Mouse (Mus musculus) liver, embryonic 13.5 days (tissue): ENCODE results near the gene Rpl34. TPM values are rescaled to one million over a fixed set of nuclear protein-coding genes. Genes with fewer than 3 reads are reported as not detected.

Experiments
- ATAC-seq: fragments of 200-750 bp; cut with Nextera tagmentation; 2 replicates; pipeline ENCODE4 v1.8.0; 2017; ENCODE audit warnings: low read depth, mild to moderate bottlenecking, moderate number of reproducible peaks, moderate library complexity
- DNase-seq: peaks from one replicate; pipeline ENCODE4 v3.0.0; 2022
- H3K27ac ChIP-seq: fragments of 300-500 bp; sonication (generic); 2 replicates; pipeline ENCODE4 v1.5.1; 2015; ENCODE audit warnings: moderate library complexity, mild to moderate bottlenecking, inconsistent platforms
- H3K27me3 ChIP-seq: fragments of 300-500 bp; sonication (generic); 2 replicates; pipeline ENCODE4 v1.6.1; 2015; ENCODE audit warnings: mild to moderate bottlenecking, inconsistent platforms
- H3K36me3 ChIP-seq: fragments of 300-500 bp; sonication (generic); 2 replicates; pipeline ENCODE4 v1.6.1; 2015; ENCODE audit warnings: mild to moderate bottlenecking, inconsistent platforms
- H3K4me1 ChIP-seq: fragments of 300-500 bp; sonication (generic); replicated peaks from 2 replicates; pipeline ENCODE4 v1.6.1; 2015; ENCODE audit warnings: inconsistent platforms
- H3K4me2 ChIP-seq: fragments of 300-500 bp; sonication (generic); 2 replicates; pipeline ENCODE4 v1.6.1; 2015; ENCODE audit warnings: inconsistent platforms, mild to moderate bottlenecking, moderate library complexity
- H3K4me3 ChIP-seq: fragments of 300-500 bp; sonication (generic); replicated peaks from 2 replicates; pipeline ENCODE4 v1.5.1; 2015; ENCODE audit warnings: mild to moderate bottlenecking, inconsistent platforms
- H3K9ac ChIP-seq: fragments of 300-500 bp; sonication (generic); 2 replicates; pipeline ENCODE4 v1.6.1; 2015; ENCODE audit warnings: mild to moderate bottlenecking, inconsistent platforms
- H3K9me3 ChIP-seq: fragments of 300-500 bp; sonication (generic); replicated peaks from 2 replicates; pipeline ENCODE4 v1.6.1; 2016; ENCODE audit warnings: inconsistent platforms
- WGBS: fragments of 180-500 bp; shearing (Covaris S2); methylation state at CpG from one replicate; pipeline ENCODE4 v1.1.7; 2015; ENCODE audit not compliant: insufficient replicate concordance; 5-methylcytosine and 5-hydroxymethylcytosine counted together
- polyA plus RNA-seq: library from polyadenylated mRNA; unstranded; fragments of >200 nt; fragmentation: Nextera tagmentation; extraction: Ambion mirVana; gene quantifications from 2 replicates; pipeline ENCODE4 v1.2.1, GENCODE M21; 2015

The Rpl34 gene
- polyA plus RNA-seq = 670 and 773 TPM in 2 replicates

- H3K4me2 ChIP-seq = peak within 1 kb of the TSS; percentile 83
- H3K27me3 ChIP-seq = peaks cover 7% of the 10 kb centered on the region; the same call in 1 of the 2 replicates
- DNase-seq (peak; percentile 85), ATAC-seq (peak; percentile 99)
- WGBS = under 1% methylated on average over 45 of the region's 45 CpGs
- H3K9me3 ChIP-seq = no peaks in the 10 kb centered on the region
- H3K4me3 ChIP-seq = peak within 1 kb of the TSS; percentile 98
- H3K9ac ChIP-seq = peak within 1 kb of the TSS; percentile 96
- H3K36me3 ChIP-seq = peaks cover 42% of the 10 kb centered on the region
- peaks cover 31% of the 10 kb centered on the region for H3K4me1 ChIP-seq
- peak within 1 kb of the TSS; percentile 84 for H3K27ac ChIP-seq
These were observed at the start of gene Rpl34 for GRCm38 (mm10) chr3:130730189-130730653. Gene Rpl34, minus strand, starts transcription at chr3:130730398.

- H3K9ac ChIP-seq = no peak overlapping the region
- ATAC-seq (no peak; the same call in 1 of the 2 replicates), DNase-seq (no peak)
- no peaks in the 10 kb centered on the region for H3K27me3 ChIP-seq
- no peak overlapping the region for H3K27ac ChIP-seq
- no peak overlapping the region for H3K4me3 ChIP-seq
- no peaks in the 10 kb centered on the region for H3K36me3 ChIP-seq
- WGBS = 40% methylated on average over 3 of the region's 3 CpGs
- H3K4me2 ChIP-seq = no peak overlapping the region
- no peaks in the 10 kb centered on the region for H3K9me3 ChIP-seq
- no peaks in the 10 kb centered on the region for H3K4me1 ChIP-seq
These were observed 38.0 kb upstream of the Rpl34 start for GRCm38 (mm10) chr3:130768172-130768571.

GRCm38 (mm10) chr3:130764091-130764490, 33.9 kb upstream of the Rpl34 start:
- Histone ChIP-seq H3K9me3 (no peaks in the 10 kb centered on the region), H3K4me2 (no peak overlapping the region), H3K9ac (no peak overlapping the region), H3K36me3 (no peaks in the 10 kb centered on the region), H3K27ac (no peak overlapping the region), H3K4me3 (no peak overlapping the region), H3K27me3 (no peaks in the 10 kb centered on the region), H3K4me1 (no peaks in the 10 kb centered on the region)
- no peak for ATAC-seq
- DNase-seq = no peak
- 35% methylated on average over 5 of the region's 5 CpGs for WGBS

GRCm38 (mm10) chr3:130760711-130761435, 30.7 kb upstream of the Rpl34 start:
- Histone ChIP-seq H3K9ac (no peak overlapping the region), H3K4me3 (no peak overlapping the region), H3K9me3 (no peaks in the 10 kb centered on the region), H3K36me3 (no peaks in the 10 kb centered on the region), H3K27me3 (no peaks in the 10 kb centered on the region), H3K4me2 (no peak overlapping the region), H3K27ac (no peak overlapping the region), H3K4me1 (no peaks in the 10 kb centered on the region)
- 45% methylated on average over 24 of the region's 24 CpGs for WGBS
- no peak for ATAC-seq
- peak; percentile 9 for DNase-seq

GRCm38 (mm10) chr3:130758157-130758841, 28.1 kb upstream of the Rpl34 start:
- Histone ChIP-seq H3K9me3 (no peaks in the 10 kb centered on the region), H3K36me3 (no peaks in the 10 kb centered on the region), H3K27me3 (no peaks in the 10 kb centered on the region), H3K27ac (no peak overlapping the region), H3K9ac (no peak overlapping the region), H3K4me3 (no peak overlapping the region), H3K4me1 (no peaks in the 10 kb centered on the region), H3K4me2 (no peak overlapping the region)
- ATAC-seq = no peak
- 74% methylated on average over 15 of the region's 15 CpGs for WGBS
- no peak for DNase-seq

GRCm38 (mm10) chr3:130757117-130757852, 27.1 kb upstream of the Rpl34 start:
- no peak overlapping the region for H3K27ac ChIP-seq
- H3K9ac ChIP-seq = no peak overlapping the region
- H3K4me2 ChIP-seq = no peak overlapping the region
- H3K9me3 ChIP-seq = no peaks in the 10 kb centered on the region
- no peaks in the 10 kb centered on the region for H3K36me3 ChIP-seq
- ATAC-seq = no peak
- H3K4me3 ChIP-seq = no peak overlapping the region
- 79% methylated on average over 8 of the region's 8 CpGs for WGBS
- DNase-seq = no peak
- H3K27me3 ChIP-seq = no peaks in the 10 kb centered on the region
- no peaks in the 10 kb centered on the region for H3K4me1 ChIP-seq

GRCm38 (mm10) chr3:130749206-130749605, 19.0 kb upstream of the Rpl34 start:
- WGBS = 69% methylated on average over 3 of the region's 3 CpGs
- no peaks in the 10 kb centered on the region for H3K9me3 ChIP-seq
- H3K4me2 ChIP-seq = no peak overlapping the region
- H3K4me1 ChIP-seq = no peaks in the 10 kb centered on the region
- ATAC-seq = no peak
- no peak overlapping the region for H3K9ac ChIP-seq
- DNase-seq = no peak
- H3K27ac ChIP-seq = no peak overlapping the region
- no peak overlapping the region for H3K4me3 ChIP-seq
- H3K36me3 ChIP-seq = no peaks in the 10 kb centered on the region
- no peaks in the 10 kb centered on the region for H3K27me3 ChIP-seq

- no peak overlapping the region for H3K9ac ChIP-seq
- ATAC-seq = no peak
- H3K4me3 ChIP-seq = no peak overlapping the region
- no peaks in the 10 kb centered on the region for H3K4me1 ChIP-seq
- H3K27ac ChIP-seq = no peak overlapping the region
- 65% methylated on average over 10 of the region's 10 CpGs for WGBS
- no peaks in the 10 kb centered on the region for H3K36me3 ChIP-seq
- H3K27me3 ChIP-seq = no peaks in the 10 kb centered on the region
- no peaks in the 10 kb centered on the region for H3K9me3 ChIP-seq
- no peak overlapping the region for H3K4me2 ChIP-seq
- DNase-seq = no peak
These were observed 16.7 kb upstream of the Rpl34 start for GRCm38 (mm10) chr3:130746673-130747619.

GRCm38 (mm10) chr3:130737652-130738361, 7.6 kb upstream of the Rpl34 start:
- H3K9me3 ChIP-seq = no peaks in the 10 kb centered on the region
- H3K9ac ChIP-seq = no peak overlapping the region
- H3K36me3 ChIP-seq = no peaks in the 10 kb centered on the region
- H3K27me3 ChIP-seq = peaks cover 9% of the 10 kb centered on the region; the same call in 1 of the 2 replicates
- ATAC-seq = no peak
- 56% methylated on average over 21 of the region's 21 CpGs for WGBS
- no peak overlapping the region for H3K4me3 ChIP-seq
- no peaks in the 10 kb centered on the region for H3K4me1 ChIP-seq
- no peak overlapping the region for H3K27ac ChIP-seq
- no peak for DNase-seq
- H3K4me2 ChIP-seq = no peak overlapping the region

GRCm38 (mm10) chr3:130736758-130737157, 6.6 kb upstream of the Rpl34 start:
- H3K36me3 ChIP-seq = no peaks in the 10 kb centered on the region
- ATAC-seq (no peak), DNase-seq (no peak)
- H3K27ac ChIP-seq = no peak overlapping the region
- H3K9ac ChIP-seq = no peak overlapping the region
- no peaks in the 10 kb centered on the region for H3K4me1 ChIP-seq
- H3K4me3 ChIP-seq = no peak overlapping the region
- H3K4me2 ChIP-seq = no peak overlapping the region
- no peaks in the 10 kb centered on the region for H3K9me3 ChIP-seq
- 37% methylated on average over 4 of the region's 4 CpGs for WGBS
- H3K27me3 ChIP-seq = peaks cover 9% of the 10 kb centered on the region; the same call in 1 of the 2 replicates
